Mouse (Mus musculus) gastrocnemius, postnatal 36 days (tissue): ENCODE results near the gene Daam1. TPM values are rescaled to one million over a fixed set of nuclear protein-coding genes. Genes with fewer than 3 reads are reported as not detected.
A peak's percentile ranks its signal among the peaks of the same experiment; 100 is the strongest.
"Not testable (repeated sequence)": the region's sequence is repeated elsewhere in the genome, so short reads cannot be mapped to it uniquely, and the experiment has no call there.

Experiments used
- DNase-seq, 2 experiments: peaks; one replicate each; pipeline ENCODE4 v3.0.0; 2022
- intact Hi-C: fragments of 180-260 bp; cut with DNase I; formaldehyde crosslinking; loops from one replicate; pipeline ENCODE4 v1.15.1; 2025
- total RNA-seq, 2 experiments: library from RNA; stranded (reverse); gene quantifications; 2 replicates each; pipeline ENCODE4 v1.2.3; 2021

The Daam1 gene
- total RNA-seq, 2 experiments from 2014 or later: 9.7 to 10.6 TPM

DNA sequence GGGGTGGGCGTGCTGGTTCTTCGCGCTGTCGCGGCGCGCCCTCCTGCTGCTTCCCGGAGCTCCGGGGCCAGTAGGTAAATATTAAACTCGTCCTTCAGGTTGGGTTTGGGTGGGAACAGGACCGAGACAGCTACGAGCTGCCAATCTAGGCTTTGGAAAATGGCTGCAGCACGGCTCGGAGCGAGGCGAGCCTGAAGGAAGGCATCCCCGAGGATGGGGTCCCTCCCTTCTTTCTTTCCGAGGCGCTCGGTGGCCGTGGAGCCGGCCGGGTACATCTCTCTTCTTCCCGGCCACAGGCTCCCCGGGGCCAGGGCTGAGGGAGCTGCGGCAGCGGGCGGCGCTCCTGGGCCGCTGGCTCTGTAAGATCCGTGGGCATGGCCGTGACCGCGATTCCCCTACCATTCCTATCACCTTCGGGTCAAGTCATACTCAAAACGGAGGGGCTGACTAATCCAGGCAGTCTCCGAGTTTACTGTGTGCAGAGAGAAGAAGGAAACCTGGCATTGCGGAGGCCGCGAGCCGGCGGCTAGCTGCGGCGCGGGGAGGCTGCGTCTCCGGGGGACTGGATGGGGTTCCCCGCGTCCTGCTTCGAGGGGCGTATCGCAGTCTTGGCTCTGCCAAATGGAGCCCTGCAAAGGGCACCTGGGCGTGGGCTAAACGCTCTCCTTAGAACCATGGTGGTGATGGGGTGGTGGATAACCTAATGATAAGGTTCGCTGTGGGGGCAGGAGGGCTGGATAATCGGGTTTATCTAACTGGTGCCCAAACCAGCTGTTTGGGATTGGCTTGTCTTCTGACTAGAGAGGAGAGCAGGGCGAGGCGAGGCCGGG is 595 bp downstream of the Daam1 start:
- DNase-seq: no peak
- intact Hi-C loops: loop anchor here (2.0 to 5.0 kb wide), 3 partner anchors 63 to 216 kb away; no protein-coding TSS in a partner anchor

DNA sequence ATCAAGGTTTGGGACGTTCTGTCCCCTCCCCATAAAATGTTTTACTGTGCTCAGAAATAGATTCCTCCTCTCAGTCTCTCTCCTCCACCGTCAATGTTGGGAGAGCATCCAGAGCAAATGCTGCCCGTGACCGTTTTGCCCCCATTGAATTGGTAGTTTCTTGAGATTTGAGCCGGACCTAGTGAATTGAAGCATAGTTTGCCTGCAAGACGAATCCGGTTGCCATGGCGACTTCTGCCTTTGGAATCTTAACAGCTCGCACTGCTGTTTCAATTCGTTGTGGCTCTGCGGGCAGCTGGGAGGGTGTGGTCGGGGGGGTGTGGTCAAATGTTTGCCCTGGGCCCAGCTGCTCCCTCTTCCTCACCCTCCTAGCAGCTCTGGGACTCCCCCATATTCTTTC is 1.3 kb downstream of the Daam1 start:
- intact Hi-C loops: loop anchor here (5.0 kb wide), 2 partner anchors 75 to 215 kb away; no protein-coding TSS in a partner anchor
- peak; percentile 33 to 44 for DNase-seq

DNA sequence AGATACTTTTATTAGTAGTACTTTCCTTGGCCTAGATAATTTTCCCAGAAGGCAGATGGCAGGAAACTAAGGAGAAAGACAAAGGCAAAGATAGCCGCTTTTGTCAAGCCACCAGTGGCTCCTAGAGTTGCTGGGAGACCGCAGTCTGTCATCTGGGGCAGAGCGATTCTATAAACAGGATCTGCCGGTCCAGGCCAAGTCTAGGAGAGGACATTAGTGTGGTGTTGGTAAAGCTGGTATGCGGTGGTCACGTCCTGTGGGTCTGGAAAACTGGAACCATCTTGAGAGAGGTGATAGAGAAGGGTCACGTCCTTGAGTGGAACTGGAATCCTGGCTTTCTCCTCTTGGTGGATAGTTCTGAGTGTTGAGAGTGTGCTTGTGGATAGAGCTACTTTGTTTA is 3.2 kb downstream of the Daam1 start:
- intact Hi-C loops: loop anchor here (5.0 kb wide), 2 partner anchors 73 to 213 kb away; no protein-coding TSS in a partner anchor
- no peak for DNase-seq

DNA sequence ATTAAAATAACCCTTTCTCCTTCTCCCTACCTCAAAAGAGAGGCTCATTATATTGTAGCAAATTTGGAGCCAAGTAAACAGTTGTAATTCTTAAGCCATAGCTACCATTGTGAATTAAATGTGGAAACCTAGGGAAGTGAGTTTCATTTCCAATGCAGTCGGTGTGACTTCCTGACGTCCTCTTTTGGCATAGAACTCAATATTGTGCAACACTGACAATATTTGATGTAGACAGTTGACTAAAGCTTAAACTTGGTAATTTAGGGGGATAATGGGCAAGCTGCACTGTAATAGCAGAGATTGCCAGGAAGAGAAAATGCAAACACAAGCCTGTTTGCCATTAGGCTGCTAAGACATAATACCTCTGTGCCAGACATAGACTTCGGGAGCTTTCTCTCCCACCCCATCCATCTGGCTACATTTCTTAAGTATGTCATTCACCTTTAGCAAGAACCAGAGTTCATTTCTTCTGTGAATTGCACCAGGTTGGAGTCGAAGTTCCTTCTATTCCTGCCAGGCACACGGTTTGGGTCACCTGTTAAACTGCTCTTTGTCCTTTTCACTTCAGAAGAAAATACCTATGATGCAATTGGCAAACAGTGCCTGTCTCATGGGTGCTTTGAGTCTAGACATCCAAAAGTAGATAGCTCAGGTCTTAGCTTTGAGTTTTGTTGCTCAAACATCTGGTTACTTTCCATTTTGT is 5.2 kb downstream of the Daam1 start:
- intact Hi-C loops: no loop called here

DNA sequence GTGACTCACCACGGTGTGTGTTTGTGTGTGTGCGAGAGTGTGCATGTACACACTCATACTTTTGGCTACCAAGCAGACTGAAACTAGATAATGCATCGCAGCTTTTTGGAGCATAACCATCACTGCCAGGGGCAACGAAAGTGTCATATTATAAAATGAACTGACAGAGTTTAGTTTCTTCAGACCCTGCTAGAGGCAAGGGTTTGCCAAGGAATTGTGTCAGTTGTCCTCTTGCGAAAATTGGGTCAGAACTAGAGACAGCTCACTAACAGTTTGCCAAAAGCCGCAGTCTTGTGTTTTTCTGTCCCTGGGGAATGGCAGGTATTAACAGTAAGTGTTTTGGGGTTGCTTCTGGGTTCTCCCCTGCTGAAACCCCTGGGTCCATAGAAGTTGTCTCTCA is 5.9 kb downstream of the Daam1 start:
- DNase-seq: no peak
- intact Hi-C loops: no loop called here

More for the DNA sequence above, 5.2 kb downstream of the Daam1 start:
- DNase-seq: no peak

DNA sequence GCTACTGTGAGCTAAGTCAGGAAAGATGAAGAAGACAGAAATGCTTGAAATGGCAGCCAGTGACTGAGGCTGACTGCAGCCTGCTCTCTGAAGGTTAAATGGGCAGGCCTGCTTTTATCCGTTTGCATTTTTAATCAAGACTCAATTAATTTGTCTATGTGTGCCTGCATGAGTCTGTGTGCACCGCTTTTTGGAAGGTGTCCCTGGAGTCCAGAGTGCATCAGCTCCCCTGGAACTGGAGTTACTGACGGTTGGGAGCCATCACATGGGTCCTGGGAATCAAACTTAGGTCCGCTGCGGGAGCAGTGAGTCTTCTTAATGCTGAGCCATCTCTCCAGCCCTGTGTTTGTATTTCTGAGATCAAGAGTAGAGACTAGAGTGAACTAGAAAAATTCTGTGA is 6.7 kb downstream of the Daam1 start:
- intact Hi-C loops: no loop called here
- DNase-seq: no peak

DNA sequence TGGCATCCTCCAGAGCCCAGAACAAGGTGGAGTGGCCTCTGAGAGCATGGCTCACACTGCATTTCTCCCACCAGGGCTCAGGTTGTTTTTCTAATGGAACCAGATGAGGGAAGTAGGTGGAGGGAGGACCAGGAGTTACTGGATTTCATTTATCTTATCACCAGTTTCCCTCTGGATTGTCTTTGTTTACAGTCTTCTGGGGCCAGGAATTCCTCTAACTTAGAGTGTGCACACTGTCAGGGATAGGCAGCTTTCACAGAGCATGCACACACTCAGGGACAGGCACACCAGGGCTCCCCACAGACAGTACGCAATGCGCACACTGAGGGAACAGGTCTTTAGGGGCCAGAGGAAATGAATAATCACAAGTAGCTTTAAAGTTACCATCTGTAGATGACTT is 7.4 kb downstream of the Daam1 start:
- intact Hi-C loops: no loop called here
- DNase-seq: no peak

DNA sequence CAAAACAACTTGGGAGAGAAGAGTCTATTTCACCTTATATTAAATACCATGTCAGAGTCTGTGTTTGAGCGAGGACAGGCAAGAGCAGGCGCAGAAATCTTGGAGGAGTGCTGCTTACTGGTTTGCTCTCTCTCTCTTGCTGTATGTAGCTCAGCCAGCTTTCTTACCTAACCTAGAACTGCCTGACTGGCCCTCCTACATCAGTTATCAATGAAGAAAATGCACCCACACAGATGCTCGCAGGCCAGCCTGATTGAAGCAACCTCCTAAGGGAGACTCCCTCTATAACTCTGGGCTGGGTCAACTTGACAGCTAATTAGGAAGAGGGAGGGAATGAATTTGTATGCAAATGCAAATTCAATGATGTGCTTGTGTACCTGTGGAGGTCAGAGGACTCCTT is 8.8 kb downstream of the Daam1 start:
- intact Hi-C loops: no loop called here
- no peak for DNase-seq

DNA sequence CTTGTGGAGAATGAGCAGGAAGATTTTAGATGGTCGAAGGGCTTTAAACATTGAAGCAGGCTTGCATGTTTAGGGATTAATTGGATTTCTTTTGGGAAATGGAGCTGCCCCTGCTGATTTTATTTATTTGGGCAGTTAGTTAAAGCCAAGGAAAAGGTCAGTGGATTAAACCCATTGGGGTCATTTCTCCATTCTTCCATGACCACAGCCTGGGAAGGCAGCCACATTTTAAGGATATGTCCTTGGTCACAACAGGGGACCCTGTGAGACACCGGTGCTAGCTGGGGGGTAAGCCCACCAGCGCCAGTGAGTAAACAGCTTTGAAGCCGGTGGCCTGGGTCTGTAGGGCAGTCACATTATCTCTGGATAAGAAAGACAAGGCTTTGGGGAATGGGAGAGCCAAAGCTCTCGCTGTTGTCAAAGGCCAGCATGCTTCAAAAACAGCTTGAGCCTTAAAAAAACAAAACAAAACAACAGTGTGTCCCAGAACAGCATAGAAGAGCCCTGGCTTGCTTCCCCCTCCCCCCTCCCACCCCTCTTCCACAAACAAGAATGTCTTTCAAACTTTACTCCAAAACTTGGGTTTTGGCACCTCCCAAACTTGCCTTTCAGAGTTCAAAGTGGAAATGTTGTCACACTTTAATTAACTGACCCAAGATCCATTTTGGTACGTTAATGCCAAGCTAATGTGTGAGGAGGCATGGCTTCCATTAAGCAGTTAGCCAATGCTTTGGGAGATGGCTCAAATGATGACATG is 9.7 kb downstream of the Daam1 start:
- no peak for DNase-seq
- intact Hi-C loops: no loop called here

DNA sequence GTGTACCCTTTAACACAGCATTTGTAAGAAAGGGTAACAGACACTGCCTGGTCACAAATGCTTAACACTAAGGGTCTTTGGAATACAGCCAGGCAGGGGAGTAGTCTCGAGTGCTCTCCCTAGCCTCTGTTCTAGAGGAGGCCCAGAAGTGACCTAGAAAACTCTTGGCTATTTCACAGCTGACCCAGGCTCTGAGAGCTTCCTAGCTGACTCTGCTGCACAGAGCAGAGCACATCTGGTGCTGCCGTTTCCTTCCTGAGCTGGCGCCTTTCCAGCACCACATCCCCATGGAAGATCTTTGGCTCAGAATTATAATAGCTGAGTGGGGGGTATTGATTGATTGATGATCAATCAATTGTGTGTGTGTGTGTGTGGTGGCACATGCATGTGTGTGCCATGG is 11.1 kb downstream of the Daam1 start:
- intact Hi-C loops: no loop called here
- no peak for DNase-seq

DNA sequence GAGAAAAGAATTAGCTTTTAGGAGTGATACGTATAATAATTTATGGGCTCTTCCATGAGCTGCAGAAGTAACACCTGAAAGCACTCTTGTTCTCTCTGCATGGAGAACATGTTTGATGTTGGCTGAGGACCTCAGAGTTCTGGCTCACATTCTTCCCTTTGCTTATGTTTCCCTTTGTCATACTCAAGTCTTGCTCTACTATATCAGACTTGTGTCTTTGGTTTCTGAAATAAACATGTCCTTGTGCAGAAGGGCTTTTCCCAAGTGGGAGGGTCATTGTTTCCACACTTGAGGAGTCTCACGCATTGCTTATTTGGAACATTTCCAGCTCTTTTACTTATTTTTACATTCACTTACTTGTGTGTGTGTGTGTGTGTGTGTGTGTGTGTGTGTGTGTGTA is 11.7 kb downstream of the Daam1 start:
- no peak for DNase-seq
- intact Hi-C loops: no loop called here

DNA sequence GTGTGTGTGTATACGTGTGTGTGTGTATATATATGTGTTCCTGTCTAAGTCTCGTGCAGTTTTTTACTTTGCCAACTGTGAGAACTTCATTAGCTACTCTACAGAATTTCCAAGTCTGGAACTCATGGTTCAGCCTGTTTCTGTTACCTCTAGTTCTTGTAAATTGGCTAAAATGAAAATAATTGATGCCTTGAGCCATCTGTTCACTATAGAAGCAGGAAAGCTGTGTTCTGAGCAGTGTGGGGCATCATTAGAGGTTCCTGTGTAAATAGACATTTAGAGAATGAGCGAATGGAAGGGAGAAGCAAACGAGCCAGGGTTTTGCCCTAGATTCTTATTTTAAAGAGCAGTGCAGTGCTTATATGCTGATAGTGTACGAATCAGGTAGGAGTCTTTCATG is 14.6 kb downstream of the Daam1 start:
- intact Hi-C loops: loop anchor here (5.0 kb wide), 1 partner anchor 52 kb away; no protein-coding TSS in a partner anchor
- no peak for DNase-seq

DNA sequence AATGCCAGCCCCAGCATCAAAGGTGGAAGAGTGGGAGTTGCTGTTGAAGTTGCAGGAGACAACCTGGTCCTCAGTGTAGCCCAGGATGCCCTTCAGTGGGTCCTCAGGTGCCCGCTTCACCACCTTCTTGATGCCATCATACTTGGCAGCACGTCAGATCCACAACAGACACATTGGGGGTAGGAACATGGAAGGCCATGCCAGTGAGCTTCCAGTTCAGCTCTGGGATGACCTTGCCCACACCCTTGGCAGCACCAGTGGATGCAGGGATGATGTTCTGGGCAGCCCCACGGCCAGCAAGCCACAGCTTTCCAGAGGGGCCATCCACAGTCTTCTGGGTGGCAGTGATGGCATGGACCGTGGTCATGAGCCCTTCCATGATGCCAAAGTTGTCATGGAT is 15.5 kb downstream of the Daam1 start:
- intact Hi-C loops: loop anchor here (5.0 kb wide), 1 partner anchor 51 kb away; no protein-coding TSS in a partner anchor
- not testable (repeated sequence) for DNase-seq

DNA sequence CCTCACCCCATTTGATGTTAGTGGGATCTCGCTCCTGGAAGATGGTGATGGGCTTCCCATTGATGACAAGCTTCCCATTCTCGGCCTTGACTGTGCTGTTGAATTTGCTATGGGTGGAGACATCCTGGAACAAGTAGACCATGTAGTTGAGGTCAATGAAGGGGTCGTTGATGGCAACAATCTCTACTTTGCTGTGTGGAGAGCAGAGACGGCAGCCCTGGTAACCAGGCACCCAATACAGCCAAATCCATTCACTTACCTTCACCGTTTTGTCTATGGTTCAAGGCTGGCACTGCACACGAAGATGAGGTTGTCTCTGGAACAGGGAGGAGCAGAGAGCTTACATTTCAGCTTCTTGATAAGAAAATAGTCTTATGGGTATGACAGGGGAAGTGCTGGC is 16.1 kb downstream of the Daam1 start:
- DNase-seq: not testable (repeated sequence)

DNA sequence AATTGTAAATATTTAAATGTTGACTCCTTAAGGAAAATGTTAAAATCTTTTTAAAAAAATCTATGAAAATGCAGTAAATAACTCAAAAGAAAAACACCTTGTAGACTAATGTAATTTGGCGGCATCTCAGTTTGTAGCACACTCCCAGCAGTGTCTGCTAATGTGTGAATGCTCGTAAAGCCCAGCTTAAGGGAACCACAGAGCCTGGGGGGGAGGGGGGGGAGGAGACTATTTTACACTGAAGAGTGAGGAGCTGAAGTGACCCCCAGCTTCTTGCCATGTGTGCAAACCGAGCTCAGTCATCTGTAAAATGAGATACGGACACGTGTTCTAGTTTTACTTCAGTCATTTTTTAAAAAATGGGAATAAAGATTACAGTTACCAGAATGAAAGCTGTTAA is 16.7 kb downstream of the Daam1 start:
- intact Hi-C loops: loop anchor here (5.0 kb wide), 1 partner anchor 50 kb away; no protein-coding TSS in a partner anchor
- DNase-seq: no peak

More for the DNA sequence above, 16.1 kb downstream of the Daam1 start:
- intact Hi-C loops: loop anchor here (5.0 kb wide), 1 partner anchor 50 kb away; no protein-coding TSS in a partner anchor

DNA sequence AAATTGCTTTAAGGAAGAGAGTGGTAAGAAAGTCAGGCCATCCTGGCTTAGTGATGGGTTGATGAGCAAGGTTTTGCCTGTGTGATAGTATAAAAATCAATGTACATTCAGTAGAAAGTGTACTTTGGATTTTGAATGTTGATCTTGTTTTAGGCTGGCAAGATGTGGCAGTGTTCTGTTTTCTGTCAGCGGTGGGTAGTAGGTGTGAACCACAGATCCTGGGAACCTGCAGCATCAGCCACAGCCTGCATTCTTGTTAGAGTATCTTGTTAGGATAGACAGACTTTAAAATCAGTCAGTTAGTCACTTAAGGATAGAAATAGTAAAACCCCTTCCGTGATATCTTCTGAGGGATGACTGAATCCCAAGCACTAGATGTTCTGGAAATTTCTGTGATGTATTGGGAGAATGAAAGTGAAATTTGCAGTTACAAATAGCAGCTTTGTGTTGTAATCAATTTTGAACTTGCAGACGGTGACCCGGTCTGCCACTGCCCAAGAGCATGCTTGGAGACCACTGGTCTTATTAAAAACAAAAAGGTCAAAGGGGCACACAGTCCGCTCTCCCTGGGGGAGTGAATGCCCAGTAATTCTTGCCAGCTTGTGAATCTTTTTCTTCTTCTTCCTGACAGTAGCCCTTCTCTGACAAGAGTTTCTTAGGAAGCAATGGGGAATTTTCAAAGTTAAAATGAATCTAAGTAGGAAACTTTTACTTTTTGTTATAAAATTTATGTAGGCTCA is 17.3 kb downstream of the Daam1 start:
- no peak for DNase-seq
- intact Hi-C loops: loop anchor here (5.0 kb wide), 1 partner anchor 49 kb away; no protein-coding TSS in a partner anchor

DNA sequence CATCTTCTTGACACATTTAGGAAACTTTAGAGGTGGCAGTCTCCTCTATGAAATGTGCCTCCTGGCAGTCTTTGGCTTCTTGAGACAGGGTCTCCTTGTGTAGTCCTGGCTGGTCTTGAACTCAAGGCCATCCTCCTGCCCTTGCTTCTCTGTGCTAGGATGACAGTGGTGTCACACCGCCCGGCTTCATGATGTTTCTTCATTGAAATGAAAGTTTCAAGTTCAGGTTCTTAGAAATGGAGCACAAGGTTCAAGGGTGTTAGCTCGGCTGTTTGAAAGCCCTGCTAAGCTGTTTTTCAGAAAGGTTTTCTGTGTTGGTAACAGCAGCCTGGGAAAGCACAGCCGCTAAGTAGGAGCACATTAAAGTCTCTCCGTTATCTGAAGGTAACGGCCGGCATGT is 18.2 kb downstream of the Daam1 start:
- intact Hi-C loops: loop anchor here (5.0 kb wide), 1 partner anchor 48 kb away; no protein-coding TSS in a partner anchor
- no peak for DNase-seq

DNA sequence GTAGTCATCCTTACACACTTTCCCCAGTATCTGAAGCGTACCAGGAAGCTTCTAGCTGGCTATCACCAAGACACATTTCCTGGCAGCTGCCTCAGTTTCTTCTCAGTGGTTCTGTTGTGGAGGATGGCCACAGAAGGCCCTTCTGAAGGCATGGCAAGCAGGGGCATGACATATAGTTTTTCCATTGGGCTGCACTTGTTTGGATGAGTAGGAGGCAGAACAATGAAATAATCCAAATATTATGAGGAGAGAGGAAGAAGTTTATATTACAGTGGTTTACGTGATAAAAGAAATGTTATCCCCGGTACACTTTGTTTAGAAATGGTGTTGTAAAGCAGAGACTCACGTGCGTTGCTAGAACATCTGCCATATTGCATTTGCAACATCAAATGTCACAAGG is 19.3 kb downstream of the Daam1 start:
- DNase-seq: no peak
- intact Hi-C loops: no loop called here

DNA sequence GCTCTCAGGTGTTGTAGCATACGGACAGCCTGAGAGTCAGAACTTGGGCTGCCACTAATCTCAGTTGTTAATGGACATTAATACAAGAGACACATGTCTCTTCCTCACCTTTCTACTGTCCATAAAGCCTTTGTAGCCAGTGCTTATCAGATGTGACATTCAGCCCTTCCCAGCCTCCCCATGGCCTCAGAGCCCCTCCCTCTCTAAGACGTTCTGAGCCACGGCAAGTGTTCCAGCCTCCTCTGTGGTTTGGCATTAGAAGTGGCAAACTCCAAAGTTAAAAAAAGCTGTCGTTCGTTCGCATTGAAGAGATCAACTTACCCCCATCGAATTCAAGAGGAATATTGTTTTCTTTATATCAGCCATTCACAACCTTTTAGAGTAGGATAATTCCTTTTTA is 21.8 kb downstream of the Daam1 start:
- intact Hi-C loops: no loop called here
- no peak for DNase-seq

DNA sequence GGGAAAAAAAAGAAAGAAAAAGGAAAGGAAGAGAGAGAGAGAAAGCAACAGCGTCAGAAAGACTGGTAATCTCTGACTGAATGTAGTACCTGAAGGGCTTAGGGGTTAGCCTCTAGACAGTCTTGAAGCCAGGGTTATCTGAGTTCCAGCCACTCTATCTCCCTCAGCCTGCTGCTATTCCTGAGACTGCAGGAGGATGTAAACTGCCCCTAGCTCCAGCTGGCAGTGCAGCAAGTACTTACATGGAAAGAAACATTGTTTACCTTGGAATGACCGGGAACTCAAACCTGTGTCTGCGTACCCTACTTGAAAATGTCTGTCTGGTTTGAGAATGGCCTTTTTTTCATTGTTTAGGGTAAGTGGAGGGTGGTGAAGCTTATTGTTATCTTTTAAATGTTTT is 22.8 kb downstream of the Daam1 start:
- intact Hi-C loops: no loop called here
- DNase-seq: no peak
